Mouse (Mus musculus) megakaryocyte-erythroid progenitor cell, adult 5-6 weeks (primary cell): ENCODE measurements around the gene Hdhd5. TPM values are rescaled to one million over a fixed set of nuclear protein-coding genes. Genes with fewer than 3 reads are reported as not detected.

Source experiments
- ATAC-seq: replicated peaks from 2 replicates; pipeline ENCODE4 v1.8.0; 2016; ENCODE audit warnings: mild to moderate bottlenecking, inconsistent platforms; ENCODE audit not compliant: severe bottlenecking, poor library complexity, low FRiP score, low TSS enrichment
- total RNA-seq, 2 experiments: library from RNA; stranded (forward) in 1 of 2; stranded (reverse) in 1 of 2; fragments of 200-1000, 215-1000 nt in 1 of 2; fragments of >200 nt in 1 of 2; fragmentation: Nextera tagmentation in 1 of 2; gene quantifications; 2 replicates each; pipeline ENCODE4 v1.2.3; 2014 to 2017

The Hdhd5 gene
- total RNA-seq, 2 experiments from 2014 or later: 18.1 to 18.5 TPM

- ATAC-seq: no peak
Observed at GRCm38 (mm10) chr6:120464406-120464939, 66.6 kb downstream of the Hdhd5 start.

- ATAC-seq: peak; percentile 55
Observed at GRCm38 (mm10) chr6:120463884-120464283, 67.2 kb downstream of the Hdhd5 start.

GRCm38 (mm10) chr6:120463086-120463871, 67.8 kb downstream of the Hdhd5 start, which contains the start of gene Il17ra:
TSS of gene Il17ra (plus strand) at chr6:120463247.
- peak; percentile 50 for ATAC-seq

- no peak for ATAC-seq
Observed at GRCm38 (mm10) chr6:120462251-120462650, 68.9 kb downstream of the Hdhd5 start.

- no peak for ATAC-seq
Observed at GRCm38 (mm10) chr6:120461217-120461616, 69.9 kb downstream of the Hdhd5 start.

Other genes with a start within 250 kb of the Hdhd5 start
- gene D330020A13Rik, start 237.0 kb downstream of the Hdhd5 start, total RNA-seq (2014; fragmentation: Nextera tagmentation): not detected in 2 replicates
- gene D330020A13Rik, start 237.0 kb downstream of the Hdhd5 start, total RNA-seq (2017): not detected in 2 replicates
- gene B4galnt3, start 236.8 kb downstream of the Hdhd5 start, total RNA-seq (2014; fragmentation: Nextera tagmentation): 0.15 TPM in 1 of 2 replicates, not detected in the other
- gene B4galnt3, start 236.8 kb downstream of the Hdhd5 start, total RNA-seq (2017): 0.57 TPM in 1 of 2 replicates, not detected in the other
- 42.8 and 49.4 TPM in 2 replicates for gene Kdm5a, start 167.2 kb downstream of the Hdhd5 start, total RNA-seq (2014; fragmentation: Nextera tagmentation)
- 165 and 213 TPM in 2 replicates for gene Kdm5a, start 167.2 kb downstream of the Hdhd5 start, total RNA-seq (2017)
- gene Ccdc77, start 166.9 kb downstream of the Hdhd5 start, total RNA-seq (2014; fragmentation: Nextera tagmentation): 31.7 and 33.4 TPM in 2 replicates
- 32.6 and 45.6 TPM in 2 replicates for gene Ccdc77, start 166.9 kb downstream of the Hdhd5 start, total RNA-seq (2017)
- 34.5 and 40.8 TPM in 2 replicates for gene Il17ra, start 68.1 kb downstream of the Hdhd5 start, total RNA-seq (2014; fragmentation: Nextera tagmentation)
- gene Il17ra, start 68.1 kb downstream of the Hdhd5 start, total RNA-seq (2017): 30.4 and 45.9 TPM in 2 replicates
- gene Tmem121b, start 37.5 kb downstream of the Hdhd5 start, total RNA-seq (2014; fragmentation: Nextera tagmentation): not detected in 2 replicates
- gene Tmem121b, start 37.5 kb downstream of the Hdhd5 start, total RNA-seq (2017): not detected in 2 replicates
- 10.0 and 20.7 TPM in 2 replicates for gene Cecr2, start 135.1 kb upstream of the Hdhd5 start, total RNA-seq (2014; fragmentation: Nextera tagmentation)
- 10.9 and 11.8 TPM in 2 replicates for gene Cecr2, start 135.1 kb upstream of the Hdhd5 start, total RNA-seq (2017)
- not detected in 2 replicates for gene Slc25a18, start 242.3 kb upstream of the Hdhd5 start, total RNA-seq (2014; fragmentation: Nextera tagmentation)
- not detected in 2 replicates for gene Slc25a18, start 242.3 kb upstream of the Hdhd5 start, total RNA-seq (2017)